Mouse (Mus musculus) left cerebral cortex, postnatal 14 days (tissue): ENCODE results near the gene Sorbs2. TPM values are rescaled to one million over a fixed set of nuclear protein-coding genes. Genes with fewer than 3 reads are reported as not detected.
"Not testable (repeated sequence)": the region's sequence is repeated elsewhere in the genome, so short reads cannot be mapped to it uniquely, and the experiment has no call there.

ENCODE experiments used
- DNase-seq, 2 experiments: peaks; one replicate each; pipeline ENCODE4 v3.0.0; 2021 to 2022; ENCODE audit warnings: low spot score in 2 of 2, mixed read lengths in 1 of 2
- intact Hi-C: fragments of 180-260 bp; cut with DNase I; formaldehyde crosslinking; loops from one replicate; pipeline ENCODE4 v1.15.1; 2025
- total RNA-seq, 2 experiments: library from RNA; stranded (reverse); gene quantifications; 2 replicates each; pipeline ENCODE4 v1.2.3; 2021

The Sorbs2 gene
- total RNA-seq, 2 experiments from 2014 or later = 258 to 338 TPM

DNA sequence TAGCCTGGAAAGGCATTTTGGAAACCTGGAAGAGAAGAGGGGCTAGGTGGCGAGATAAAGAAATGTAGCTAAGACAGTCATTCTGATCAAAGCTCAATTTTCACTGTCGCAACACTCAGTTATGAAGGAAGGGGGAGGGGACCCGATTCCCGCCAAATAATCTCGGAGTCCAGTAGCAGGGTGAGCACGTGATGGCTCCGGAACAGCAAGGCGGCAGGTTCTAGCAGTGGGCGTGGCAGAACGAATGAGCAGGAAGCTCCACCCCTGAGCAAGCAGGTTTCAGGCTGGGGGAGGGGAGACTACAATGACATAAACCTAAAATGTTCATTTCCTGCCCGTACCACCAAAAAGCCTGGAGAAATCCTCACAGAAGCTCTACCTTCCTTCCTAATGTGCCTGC is 364.0 kb downstream of the Sorbs2 start:
- intact Hi-C loops, DNase-seq: not testable (repeated sequence)

- no peak for DNase-seq
- intact Hi-C loops = no loop called here
These were observed 364.5 kb downstream of the Sorbs2 start for GRCm38 (mm10) chr8:45872077-45872476.

DNA sequence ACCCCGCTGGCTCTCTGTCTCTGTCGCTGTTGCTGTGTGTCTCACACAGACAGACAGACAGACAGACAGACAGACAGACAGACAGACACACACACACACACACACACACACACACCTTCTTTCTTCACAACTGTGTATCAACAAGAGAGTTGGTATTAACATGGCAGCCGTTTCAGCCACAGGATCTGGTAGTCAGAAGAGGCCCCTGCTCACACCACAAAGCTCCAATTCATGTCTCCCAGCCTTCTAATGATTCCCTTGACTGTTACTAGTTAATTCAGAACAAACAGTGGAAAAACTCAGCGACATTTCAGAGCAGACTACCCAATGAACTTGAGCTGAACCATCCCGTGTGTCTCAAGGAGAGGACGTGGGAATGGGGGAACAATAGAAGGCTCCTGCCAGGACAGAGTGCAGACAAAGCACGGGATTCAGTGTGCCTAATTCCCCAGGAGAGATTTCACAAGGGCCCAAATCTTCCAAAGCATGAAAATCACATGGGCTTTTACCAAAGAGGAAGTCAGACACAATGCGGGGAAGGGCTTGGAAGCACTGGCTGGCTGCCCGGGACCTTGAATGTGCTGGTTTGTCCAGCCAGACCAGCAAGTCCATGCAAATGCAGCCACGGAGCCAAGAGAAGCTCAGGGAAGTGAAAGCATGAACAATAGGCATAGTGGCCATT is 367.5 kb downstream of the Sorbs2 start:
- peak; percentile 29 to 47 for DNase-seq
- intact Hi-C loops = no loop called here

GRCm38 (mm10) chr8:45876397-45876796 is 368.8 kb downstream of the Sorbs2 start:
- intact Hi-C loops = no loop called here
- DNase-seq = no peak

Other genes starting within 250 kb of the Sorbs2 start
- gene F11, start 245.8 kb upstream of the Sorbs2 start, total RNA-seq = not detected
- not detected for gene Klkb1, start 212.9 kb upstream of the Sorbs2 start, total RNA-seq
- gene Gm45753, start 199.3 kb upstream of the Sorbs2 start, total RNA-seq = not detected
- 1 to 10 TPM; 4.1 to 4.3 TPM for gene Cyp4v3, start 174.6 kb upstream of the Sorbs2 start, total RNA-seq
- 10 to 100 TPM; 23.1 to 23.8 TPM for gene Fam149a, start 125.5 kb upstream of the Sorbs2 start, total RNA-seq
- 1 to 10 TPM; 6.6 to 6.9 TPM for gene Tlr3, start 96.7 kb upstream of the Sorbs2 start, total RNA-seq